10 mouse cellular contexts compared by ENCODE assay signal in genomic region chr5:107295061-107295816, GRCm38 (mm10). TPM values are rescaled to one million over a fixed set of nuclear protein-coding genes. Genes with fewer than 3 reads are reported as not detected.
DNase-seq lines count a peak whose midpoint lies in the region; ATAC-seq and TF ChIP-seq lines count a peak whose summit lies in the region.
"Had no signal": no experiment of that assay in that cellular context is flagged by ENCODE, and none has a peak within 500 bp of the region (broad histone marks: within the 10 kb centered on the region; RNA-seq: fewer than 3 reads in every experiment).

No protein-coding gene starts in this region.

- peak; percentile 26 to 38 for DNase-seq in heart, adult 18-20 months
- no peak for DNase-seq in heart, postnatal 25 days (ENCODE audit: low spot score)
- DNase-seq in MEL (ENCODE audit: low read depth, low spot score) = peak; percentile 82
- DNase-seq in cerebellum, postnatal 36 days = peak; percentile 55 to 63
- no peak for DNase-seq in right cerebral cortex, adult 18-20 months
- DNase-seq in thymus, adult 18-20 months = no peak

- no peaks in the 10 kb centered on the region; a peak in 1 of 4 replicates for H3K4me1 ChIP-seq in MEL (ENCODE audit: control insufficient read depth in 1 of 2, insufficient read depth in 2 of 2, low read length in 2 of 2)

- H3K79me2 ChIP-seq in MEL (ENCODE audit: control insufficient read depth, insufficient read depth, low read length, poor library complexity) = no peaks in the 10 kb centered on the region

- TF ChIP-seq EP300 in MEL (IDR thresholded peaks at IDR 0.05; ENCODE audit: low read depth in 1 of 2, low read length in 2 of 2) = peak in 1 of 2 experiments; percentile 51; a peak in 2 of 4 replicates

- peaks cover 0 to 2% of the 10 kb centered on the region in 2 experiments; a peak in 1 of 4 replicates for H3K36me3 ChIP-seq in MEL (ENCODE audit: control insufficient read depth in 1 of 2, insufficient read depth in 2 of 2, low read length in 2 of 2)
- H3K36me3 ChIP-seq: G1E had no signal

- TF ChIP-seq RAD21 in MEL (IDR thresholded peaks at IDR 0.05; ENCODE audit: low read depth, low read length) = no peak

- H3K27me3 ChIP-seq in MEL (ENCODE audit: control insufficient read depth in 1 of 2, insufficient read depth in 2 of 2, low read length in 2 of 2) = no peaks in the 10 kb centered on the region; a peak in 1 of 4 replicates

- H3K4me3 ChIP-seq in MEL (ENCODE audit: control insufficient read depth in 1 of 2, insufficient read depth in 1 of 2, low read depth in 2 of 2, low read length in 2 of 2) = no peak overlapping the region

- no peak overlapping the region for H3K27ac ChIP-seq in MEL (ENCODE audit: control insufficient read depth, low read depth, low read length)
- H3K27ac ChIP-seq: macrophage had no signal

- TF ChIP-seq POLR2A in MEL (IDR thresholded peaks at IDR 0.05; ENCODE audit: control insufficient read depth in 1 of 2, insufficient read depth in 1 of 2, low read depth in 1 of 2, low read length in 2 of 2, poor library complexity in 1 of 2) = no peak

- intact Hi-C loops in heart, postnatal 25 days (cut with DNase I) = no loop called here

- no peak for TF ChIP-seq CTCF in MEL (IDR thresholded peaks at IDR 0.05 in 2 of 3, conservative IDR thresholded peaks at IDR 0.05 in 1 of 3; ENCODE audit: control insufficient read depth in 1 of 3, insufficient read depth in 1 of 3, low read depth in 2 of 3, low read length in 3 of 3, poor library complexity in 1 of 3, severe bottlenecking in 1 of 3)

- ATAC-seq in megakaryocyte, adult 5-6 weeks (ENCODE audit: poor library complexity, severe bottlenecking) = peak; percentile 43; the same call in 1 of the 2 replicates
- no peak for ATAC-seq in erythroblast, adult 5-6 weeks (replicated peaks; ENCODE audit: low FRiP score, poor library complexity, severe bottlenecking)

- no peak overlapping the region for H3K9ac ChIP-seq in MEL (ENCODE audit: control insufficient read depth, low read depth, low read length, poor library complexity, severe bottlenecking)

- H3K9me3 ChIP-seq in MEL (replicated peaks; ENCODE audit: insufficient read depth, low read length) = no peaks in the 10 kb centered on the region
- H3K9me3 ChIP-seq: G1E had no signal

TF ChIP-seq in MEL, 35 proteins besides CTCF, POLR2A, EP300 and RAD21:
- TF ChIP-seq ETS1 (IDR thresholded peaks at IDR 0.05; ENCODE audit: low read depth, low read length) (peak; percentile 65), NRF1 (IDR thresholded peaks at IDR 0.05; ENCODE audit: insufficient read depth, low read depth, low read length, poor library complexity, severe bottlenecking) (no peak), BHLHE40 (IDR thresholded peaks at IDR 0.05; ENCODE audit: borderline replicate concordance, low read depth, low read length) (no peak), MEF2A (IDR thresholded peaks at IDR 0.05; ENCODE audit: extremely low read depth, insufficient replicate concordance, low read depth, low read length, poor library complexity, severe bottlenecking) (no peak), HCFC1 (IDR thresholded peaks at IDR 0.05; ENCODE audit: low read depth, low read length) (no peak), SMC3 (IDR thresholded peaks at IDR 0.05; ENCODE audit: low read depth, low read length) (no peak), TCF12 (IDR thresholded peaks at IDR 0.05; ENCODE audit: low read depth, low read length) (no peak), MYB (IDR thresholded peaks at IDR 0.05; ENCODE audit: low read depth, low read length) (no peak), ELF1 (IDR thresholded peaks at IDR 0.05; ENCODE audit: low read depth, low read length) (no peak), POLR2AphosphoS5 (IDR thresholded peaks at IDR 0.05; ENCODE audit: borderline replicate concordance, low read depth, low read length) (no peak), ZNF384 (IDR thresholded peaks at IDR 0.05; ENCODE audit: low read depth, low read length) (peak; percentile 54), MYC (IDR thresholded peaks at IDR 0.05; ENCODE audit: low read depth, low read length) (no peak), SIN3A (IDR thresholded peaks at IDR 0.05; ENCODE audit: low read length) (no peak), ZC3H11A (IDR thresholded peaks at IDR 0.05; ENCODE audit: low read depth, low read length) (no peak), GATA1 (IDR thresholded peaks at IDR 0.05; ENCODE audit: low read depth, low read length) (peak; percentile 81), JUND (IDR thresholded peaks at IDR 0.05; ENCODE audit: low read depth, low read length) (peak; percentile 88)

RNA-seq across cellular contexts. Expression of gene Tgfbr3, which starts 5.8 kb away (rescaled TPM):
- 10 to 100 TPM; 36.4 to 44.5 TPM for total RNA-seq in heart, adult 18-20 months (2021)
- total RNA-seq in heart, postnatal 25 days (2021) = 10 to 100 TPM; 42.9 to 50.8 TPM
- total RNA-seq in MEL (2012; rRNA removed) = 5.9 and 6.7 TPM in 2 replicates
- polyA plus RNA-seq in MEL (2012; ENCODE audit: insufficient read depth in 1 of 2, insufficient read length in 2 of 2, low read depth in 1 of 2, low replicate concordance in 2 of 2, missing spikeins in 1 of 2) = 1 to 10 TPM in 1 of 2 experiments, not detected in 1; 3.0 TPM
- 0.89 and 1.3 TPM in 2 replicates for total RNA-seq in megakaryocyte, adult 5-6 weeks (2015)
- 1.3 and 1.7 TPM in 2 replicates for total RNA-seq in megakaryocyte, adult 5-6 weeks (2017)
- total RNA-seq in erythroblast, adult 5-6 weeks (2015; ENCODE audit: low replicate concordance) = 1.5 and 1.9 TPM in 2 replicates
- 2.2 and 2.6 TPM in 2 replicates for total RNA-seq in erythroblast, adult 5-6 weeks (2017; ENCODE audit: low replicate concordance)
- polyA plus RNA-seq: G1E had no signal

RNA-seq across cellular contexts. Expression of gene Brdt, which starts 35.7 kb away (rescaled TPM):
- total RNA-seq in heart, adult 18-20 months (2021) = under 1 TPM; 0.15 to 0.49 TPM
- total RNA-seq in heart, postnatal 25 days (2021) = under 1 TPM; 0.26 to 0.56 TPM
- total RNA-seq in MEL (2012; rRNA removed) = 10.3 and 12.0 TPM in 2 replicates
- polyA plus RNA-seq in MEL (2012; ENCODE audit: insufficient read depth in 1 of 2, insufficient read length in 2 of 2, low read depth in 1 of 2, low replicate concordance in 2 of 2, missing spikeins in 1 of 2) = 10 to 100 TPM in 1 of 2 experiments, not detected in 1; 16.7 TPM
- 0.25 and 0.41 TPM in 2 replicates for total RNA-seq in megakaryocyte, adult 5-6 weeks (2015)
- not detected in 2 replicates for total RNA-seq in megakaryocyte, adult 5-6 weeks (2017)
- total RNA-seq in erythroblast, adult 5-6 weeks (2015; ENCODE audit: low replicate concordance) = not detected in 2 replicates
- not detected in 2 replicates for total RNA-seq in erythroblast, adult 5-6 weeks (2017; ENCODE audit: low replicate concordance)
- polyA plus RNA-seq: G1E had no signal

Comparison
In these comparisons a context has a peak if more than half of its experiments do, and no peak if none do; other contexts are left out.
1. DNase-seq: peak in heart, adult 18-20 months (2 of 2), MEL (single experiment) and cerebellum, postnatal 36 days (2 of 2); none in heart, postnatal 25 days (single experiment), right cerebral cortex, adult 18-20 months (single experiment) and thymus, adult 18-20 months (0 of 2).